Mouse (Mus musculus) heart, embryonic 14.5 days (tissue): ENCODE data around the gene Pex3. TPM values are rescaled to one million over a fixed set of nuclear protein-coding genes. Genes with fewer than 3 reads are reported as not detected.

Experiments
- ATAC-seq: fragments of 200-750 bp; cut with Nextera tagmentation; 2 replicates; pipeline ENCODE4 v1.8.0; 2017; ENCODE audit warnings: low read depth, moderate TSS enrichment; ENCODE audit not compliant: insufficient number of reproducible peaks, insufficient read depth, low FRiP score
- H3K27ac ChIP-seq, 2 experiments: fragments of 200-500 bp in 1 of 2; fragments of 300-500 bp in 1 of 2; sonication (generic) in 1 of 2; replicated peaks in 1 of 2; 2 replicates each; pipeline ENCODE4 v1.5.1; 2012 to 2014; ENCODE audit warnings: low read depth in 2 of 2, low read length in 2 of 2, control low read depth in 1 of 2, mild to moderate bottlenecking in 1 of 2, mixed read lengths in 1 of 2; ENCODE audit not compliant: control insufficient read depth in 1 of 2, insufficient read depth in 1 of 2
- H3K27me3 ChIP-seq: fragments of 300-500 bp; sonication (generic); 2 replicates; pipeline ENCODE4 v1.6.1; 2014; ENCODE audit warnings: mild to moderate bottlenecking, low read length, control low read depth; ENCODE audit not compliant: control insufficient read depth, insufficient read depth
- H3K36me3 ChIP-seq: fragments of 300-500 bp; sonication (generic); 2 replicates; pipeline ENCODE4 v1.6.1; 2014; ENCODE audit warnings: mild to moderate bottlenecking, control low read depth, low read length, mixed read lengths; ENCODE audit not compliant: control insufficient read depth, insufficient read depth
- H3K4me1 ChIP-seq, 2 experiments: fragments of 200-500 bp in 1 of 2; fragments of 300-500 bp in 1 of 2; sonication (generic) in 1 of 2; 2 replicates each; pipeline ENCODE4 v1.6.1; 2012 to 2014; ENCODE audit warnings: low read length in 2 of 2, control low read depth in 1 of 2, mixed read lengths in 1 of 2; ENCODE audit not compliant: control insufficient read depth in 2 of 2, insufficient read depth in 2 of 2
- H3K4me2 ChIP-seq: fragments of 300-500 bp; sonication (generic); 2 replicates; pipeline ENCODE4 v1.6.1; 2014; ENCODE audit warnings: mild to moderate bottlenecking, low read length
- H3K4me3 ChIP-seq, 2 experiments: fragments of 200-500 bp in 1 of 2; fragments of 300-500 bp in 1 of 2; sonication (generic) in 1 of 2; 2 replicates each; pipeline ENCODE4 v1.5.1; 2012 to 2014; ENCODE audit warnings: low read length in 2 of 2, mild to moderate bottlenecking in 2 of 2, control low read depth in 1 of 2, low read depth in 1 of 2, moderate library complexity in 1 of 2; ENCODE audit not compliant: control insufficient read depth in 1 of 2, insufficient read depth in 1 of 2
- H3K9ac ChIP-seq: fragments of 300-500 bp; sonication (generic); 2 replicates; pipeline ENCODE4 v1.6.1; 2014; ENCODE audit warnings: mild to moderate bottlenecking, low read length
- H3K9me3 ChIP-seq: fragments of 300-500 bp; sonication (generic); 2 replicates; pipeline ENCODE4 v1.6.1; 2016; ENCODE audit warnings: low read length, control low read depth; ENCODE audit not compliant: control insufficient read depth
- WGBS: fragments of 180-500 bp; shearing (Covaris S2); extraction: QIAGEN DNeasy Blood & Tissue Kit; methylation state at CpG from one replicate; pipeline ENCODE4 v1.1.7; 2014; 5-methylcytosine and 5-hydroxymethylcytosine counted together
- polyA plus RNA-seq: library from polyadenylated mRNA; unstranded; fragments of >200 nt; fragmentation: Nextera tagmentation; extraction: Ambion mirVana; gene quantifications from 2 replicates; pipeline ENCODE4 v1.2.1, GENCODE M21; 2014

Gene Pex3
- polyA plus RNA-seq, 1 experiment from 2014 or later: 28.2 TPM

GRCm38 (mm10) chr10:13500473-13500872 lies 52.5 kb downstream of the Pex3 start:
- peak overlapping the region; percentile 76 for H3K9ac ChIP-seq
- peaks cover 15 to 29% of the 10 kb centered on the region in 2 experiments for H3K4me1 ChIP-seq
- peaks cover 20% of the 10 kb centered on the region for H3K36me3 ChIP-seq
- H3K27me3 ChIP-seq: no peaks in the 10 kb centered on the region
- peak overlapping the region; percentile 64 to 82; a peak in 3 of 4 replicates for H3K4me3 ChIP-seq
- peak overlapping the region; percentile 89 for H3K4me2 ChIP-seq
- WGBS: 48% methylated on average over 9 of the region's 9 CpGs
- peak overlapping the region; percentile 4 to 15; a peak in 1 of 4 replicates for H3K27ac ChIP-seq
- no peak for ATAC-seq
- H3K9me3 ChIP-seq: no peaks in the 10 kb centered on the region

GRCm38 (mm10) chr10:13499331-13499730 lies 53.6 kb downstream of the Pex3 start, which contains the start of gene Fuca2:
TSS of gene Fuca2 (plus strand) at chr10:13499540.
- no peak within 1 kb of the TSS for H3K4me3 ChIP-seq
- H3K27ac ChIP-seq: no peak within 1 kb of the TSS
- 89% methylated on average over 2 of the region's 2 CpGs for WGBS
- no peak for ATAC-seq
- H3K27me3 ChIP-seq: no peaks in the 10 kb centered on the region
- peaks cover 10% of the 10 kb centered on the region for H3K36me3 ChIP-seq
- H3K9me3 ChIP-seq: no peaks in the 10 kb centered on the region
- no peak within 1 kb of the TSS for H3K4me2 ChIP-seq
- 0 out of 2 replicates have a peak within 1 kb of the TSS, but pooled peaks have one; percentile 76 for H3K9ac ChIP-seq
- H3K4me1 ChIP-seq: peaks cover 15 to 29% of the 10 kb centered on the region in 2 experiments

GRCm38 (mm10) chr10:13496315-13496714 lies 56.6 kb downstream of the Pex3 start:
- peak; percentile 51; the same call in 1 of the 2 replicates for ATAC-seq

GRCm38 (mm10) chr10:13493978-13494686 lies 58.8 kb downstream of the Pex3 start:
- WGBS: 80% methylated on average over 9 of the region's 9 CpGs

More at GRCm38 (mm10) chr10:13496315-13496714, 56.6 kb downstream of the Pex3 start:
- Histone ChIP-seq H3K27ac (peak overlapping the region; percentile 35; a peak in 1 of 4 replicates), H3K4me3 (no peak overlapping the region), H3K4me1 (peaks cover 13 to 15% of the 10 kb centered on the region in 2 experiments), H3K9ac (no peak overlapping the region), H3K36me3 (no peaks in the 10 kb centered on the region), H3K27me3 (no peaks in the 10 kb centered on the region), H3K4me2 (no peak overlapping the region), H3K9me3 (no peaks in the 10 kb centered on the region)
- 53% methylated on average over 3 of the region's 3 CpGs for WGBS

GRCm38 (mm10) chr10:13489671-13490070 lies 63.3 kb downstream of the Pex3 start:
- Histone ChIP-seq H3K27me3 (no peaks in the 10 kb centered on the region), H3K9me3 (no peaks in the 10 kb centered on the region), H3K27ac (peak overlapping the region; percentile 36 to 55), H3K36me3 (no peaks in the 10 kb centered on the region), H3K4me3 (no peak overlapping the region), H3K9ac (no peak overlapping the region), H3K4me2 (no peak overlapping the region), H3K4me1 (peaks cover 7 to 9% of the 10 kb centered on the region in 2 experiments)
- no peak; the same call in 1 of the 2 replicates for ATAC-seq
- 34% methylated on average over 6 of the region's 6 CpGs for WGBS

More at GRCm38 (mm10) chr10:13493978-13494686, 58.8 kb downstream of the Pex3 start:
- no peak overlapping the region for H3K4me3 ChIP-seq
- H3K36me3 ChIP-seq: no peaks in the 10 kb centered on the region
- H3K4me1 ChIP-seq: peaks cover 16 to 20% of the 10 kb centered on the region in 2 experiments
- H3K9me3 ChIP-seq: no peaks in the 10 kb centered on the region
- no peak overlapping the region for H3K9ac ChIP-seq
- H3K27me3 ChIP-seq: no peaks in the 10 kb centered on the region
- no peak overlapping the region for H3K27ac ChIP-seq
- no peak for ATAC-seq
- no peak overlapping the region for H3K4me2 ChIP-seq

- no peak overlapping the region for H3K9ac ChIP-seq
- H3K4me1 ChIP-seq: peaks cover 7 to 9% of the 10 kb centered on the region in 2 experiments
- ATAC-seq: no peak
- H3K36me3 ChIP-seq: no peaks in the 10 kb centered on the region
- H3K27ac ChIP-seq: no peak overlapping the region
- H3K9me3 ChIP-seq: no peaks in the 10 kb centered on the region
- H3K4me2 ChIP-seq: no peak overlapping the region
- no peaks in the 10 kb centered on the region for H3K27me3 ChIP-seq
- 72% methylated on average over 4 of the region's 4 CpGs for WGBS
- H3K4me3 ChIP-seq: no peak overlapping the region
These were observed 67.0 kb downstream of the Pex3 start for GRCm38 (mm10) chr10:13485958-13486357.

GRCm38 (mm10) chr10:13479341-13479740 lies 73.6 kb downstream of the Pex3 start:
- H3K36me3 ChIP-seq: no peaks in the 10 kb centered on the region
- H3K9me3 ChIP-seq: no peaks in the 10 kb centered on the region
- no peak overlapping the region for H3K4me2 ChIP-seq
- no peak overlapping the region for H3K4me3 ChIP-seq
- H3K4me1 ChIP-seq: peaks cover 7% of the 10 kb centered on the region in 2 experiments; a peak in 1 of 4 replicates
- ATAC-seq: no peak
- H3K9ac ChIP-seq: no peak overlapping the region
- 76% methylated on average over 6 of the region's 6 CpGs for WGBS
- H3K27ac ChIP-seq: no peak overlapping the region
- peaks cover 4% of the 10 kb centered on the region; the same call in 1 of the 2 replicates for H3K27me3 ChIP-seq
